Mouse (Mus musculus): Measurements from ENCODE around the gene Sync.

Sync gene

GRCm38 (mm10) chr4:129287472-129287981 is at the start of gene Sync:
Sync (plus strand) TSS chr4:129287617.
- peak in 1 of 2 experiments; percentile 65 for DNase-seq (ENCODE audit: inconsistent age in 2 of 2, low spot score in 1 of 2)

- peak in 1 of 2 experiments; percentile 65 for DNase-seq (ENCODE audit: inconsistent age in 2 of 2, low spot score in 1 of 2)
Observed at GRCm38 (mm10) chr4:129237843-129238441, 49.5 kb upstream of the Sync start.

- peak in 1 of 2 experiments; percentile 53 for DNase-seq (ENCODE audit: inconsistent age in 2 of 2, low spot score in 1 of 2)
Observed at GRCm38 (mm10) chr4:129238579-129239016, 48.8 kb upstream of the Sync start.

- peak; percentile 81 to 90 for DNase-seq (ENCODE audit: inconsistent age in 2 of 2, low spot score in 1 of 2)
Observed at GRCm38 (mm10) chr4:129239075-129239474, 48.3 kb upstream of the Sync start.

GRCm38 (mm10) chr4:129241898-129242297 is 45.5 kb upstream of the Sync start:
- DNase-seq (ENCODE audit: inconsistent age in 2 of 2, low spot score in 1 of 2) = no peak

GRCm38 (mm10) chr4:129242327-129242726 is 45.1 kb upstream of the Sync start:
- DNase-seq (ENCODE audit: inconsistent age in 2 of 2, low spot score in 1 of 2) = no peak

GRCm38 (mm10) chr4:129242761-129243160 is 44.7 kb upstream of the Sync start:
- no peak for DNase-seq (ENCODE audit: inconsistent age in 2 of 2, low spot score in 1 of 2)

GRCm38 (mm10) chr4:129244802-129245201 is 42.6 kb upstream of the Sync start:
- peak in 1 of 2 experiments; percentile 39 for DNase-seq (ENCODE audit: inconsistent age in 2 of 2, low spot score in 1 of 2)

GRCm38 (mm10) chr4:129246360-129247301 is 40.8 kb upstream of the Sync start:
- DNase-seq (ENCODE audit: inconsistent age in 2 of 2, low spot score in 1 of 2) = peak in 1 of 2 experiments; percentile 64

GRCm38 (mm10) chr4:129247381-129248242 is 39.8 kb upstream of the Sync start:
- DNase-seq (ENCODE audit: inconsistent age in 2 of 2, low spot score in 1 of 2) = peak; percentile 62 to 80

GRCm38 (mm10) chr4:129248243-129248767 is 39.1 kb upstream of the Sync start:
- peak; percentile 54 to 80 for DNase-seq (ENCODE audit: inconsistent age in 2 of 2, low spot score in 1 of 2)

- DNase-seq (ENCODE audit: inconsistent age in 2 of 2, low spot score in 1 of 2) = peak; percentile 50 to 77
Observed at GRCm38 (mm10) chr4:129249288-129249687, 38.1 kb upstream of the Sync start.

GRCm38 (mm10) chr4:129250759-129251481 is 36.5 kb upstream of the Sync start:
- peak; percentile 68 to 83 for DNase-seq (ENCODE audit: inconsistent age in 2 of 2, low spot score in 1 of 2)

- peak; percentile 73 to 83 for DNase-seq (ENCODE audit: inconsistent age in 2 of 2, low spot score in 1 of 2)
Observed at GRCm38 (mm10) chr4:129251482-129252125, 35.8 kb upstream of the Sync start.

- no peak for DNase-seq (ENCODE audit: inconsistent age in 2 of 2, low spot score in 1 of 2)
Observed at GRCm38 (mm10) chr4:129252492-129252891, 34.9 kb upstream of the Sync start.

- peak in 1 of 2 experiments; percentile 26 for DNase-seq (ENCODE audit: inconsistent age in 2 of 2, low spot score in 1 of 2)
Observed at GRCm38 (mm10) chr4:129254571-129254970, 32.8 kb upstream of the Sync start.

- peak in 1 of 2 experiments; percentile 63 for DNase-seq (ENCODE audit: inconsistent age in 2 of 2, low spot score in 1 of 2)
Observed at GRCm38 (mm10) chr4:129256450-129257380, 30.7 kb upstream of the Sync start.

GRCm38 (mm10) chr4:129259101-129259500 is 28.3 kb upstream of the Sync start:
- peak in 1 of 2 experiments; percentile 51 for DNase-seq (ENCODE audit: inconsistent age in 2 of 2, low spot score in 1 of 2)
